Comparison of ENCODE assay signal across 8 mouse cellular contexts in genomic region chr7:141902791-141903190, GRCm38 (mm10). TPM values are rescaled to one million over a fixed set of nuclear protein-coding genes. Genes with fewer than 3 reads are reported as not detected.
DNase-seq lines count a peak whose midpoint lies in the region; ATAC-seq and TF ChIP-seq lines count a peak whose summit lies in the region.

No protein-coding gene starts in this region.

- H3K4me1 ChIP-seq in lung, postnatal 0 days (ENCODE audit: insufficient read depth, low read depth, low read length), result peaks cover 15% of the 10 kb centered on the region; the same call in 1 of the 2 replicates
- H3K4me1 ChIP-seq in hindbrain, embryonic 16.5 days (ENCODE audit: control insufficient read depth, insufficient read depth, low read depth, low read length), result peaks cover 27% of the 10 kb centered on the region
- peaks cover 23% of the 10 kb centered on the region for H3K4me1 ChIP-seq in midbrain, embryonic 14.5 days (ENCODE audit: control insufficient read depth, insufficient read depth, low read length)

- H3K9me3 ChIP-seq in lung, postnatal 0 days (ENCODE audit: low read length), result no peaks in the 10 kb centered on the region
- no peaks in the 10 kb centered on the region for H3K9me3 ChIP-seq in hindbrain, embryonic 16.5 days (ENCODE audit: control insufficient read depth, low read length)
- H3K9me3 ChIP-seq in midbrain, embryonic 14.5 days (ENCODE audit: control insufficient read depth, low read length), result no peaks in the 10 kb centered on the region

- no peak overlapping the region for H3K27ac ChIP-seq in lung, postnatal 0 days (ENCODE audit: low read length)
- peak overlapping the region; percentile 84 for H3K27ac ChIP-seq in hindbrain, embryonic 16.5 days (ENCODE audit: low read depth, low read length)
- H3K27ac ChIP-seq in midbrain, embryonic 14.5 days (replicated peaks; ENCODE audit: low read depth, low read length), result peak overlapping the region; percentile 79

- peak overlapping the region; percentile 72 for H3K4me3 ChIP-seq in lung, postnatal 0 days (ENCODE audit: low read depth, low read length)
- H3K4me3 ChIP-seq in hindbrain, embryonic 16.5 days (ENCODE audit: low read length), result peak overlapping the region; percentile 66
- peak overlapping the region; percentile 88 for H3K4me3 ChIP-seq in midbrain, embryonic 14.5 days (replicated peaks; ENCODE audit: low read depth, low read length)

- peak; percentile 6 for DNase-seq in adrenal gland, postnatal 10 days
- no peak for DNase-seq in adrenal gland, postnatal 25 days
- no peak for DNase-seq in lung, postnatal 0 days (ENCODE audit: low spot score)
- DNase-seq in lung, postnatal 14 days, result no peak
- no peak for DNase-seq in midbrain, embryonic 14.5 days
- DNase-seq in gastrocnemius, adult 18-20 months (ENCODE audit: low spot score), result no peak

- H3K4me2 ChIP-seq in lung, postnatal 0 days (replicated peaks; ENCODE audit: low read depth, low read length), result peak overlapping the region; percentile 74
- peak overlapping the region; percentile 68 for H3K4me2 ChIP-seq in hindbrain, embryonic 16.5 days (ENCODE audit: low read length)
- H3K4me2 ChIP-seq in midbrain, embryonic 14.5 days (ENCODE audit: low read length), result peak overlapping the region; percentile 65

- WGBS in lung, postnatal 0 days, result 65% methylated on average over 4 of the region's 4 CpGs
- WGBS in hindbrain, embryonic 16.5 days, result 66% methylated on average over 4 of the region's 4 CpGs
- 62% methylated on average over 4 of the region's 4 CpGs for WGBS in midbrain, embryonic 14.5 days

- H3K9ac ChIP-seq in lung, postnatal 0 days (replicated peaks; ENCODE audit: low read depth), result peak overlapping the region; percentile 58; the same call in 1 of the 2 replicates
- H3K9ac ChIP-seq in hindbrain, embryonic 16.5 days (ENCODE audit: low read depth, low read length), result peak overlapping the region; percentile 69
- peak overlapping the region; percentile 51 for H3K9ac ChIP-seq in midbrain, embryonic 14.5 days (replicated peaks; ENCODE audit: low read length)

- no peaks in the 10 kb centered on the region for H3K27me3 ChIP-seq in lung, postnatal 0 days (replicated peaks; ENCODE audit: insufficient read depth, low read length)
- H3K27me3 ChIP-seq in hindbrain, embryonic 16.5 days (replicated peaks; ENCODE audit: control insufficient read depth, insufficient read depth, low read length), result no peaks in the 10 kb centered on the region
- peaks cover 4% of the 10 kb centered on the region for H3K27me3 ChIP-seq in midbrain, embryonic 14.5 days (ENCODE audit: control insufficient read depth, insufficient read depth, low read length)

- ATAC-seq in lung, postnatal 0 days, result no peak
- no peak for ATAC-seq in hindbrain, embryonic 16.5 days
- ATAC-seq in midbrain, embryonic 14.5 days (ENCODE audit: low FRiP score, low TSS enrichment), result no peak
- ATAC-seq in activated CD4-positive, CD25-positive, alpha-beta regulatory T cell, adult 4 months, result no peak

- TF ChIP-seq CTCF in lung, postnatal 0 days (IDR thresholded peaks at IDR 0.05), result no peak

- no peak for TF ChIP-seq EP300 in lung, postnatal 0 days (IDR thresholded peaks at IDR 0.05)

- no peaks in the 10 kb centered on the region for H3K36me3 ChIP-seq in lung, postnatal 0 days (ENCODE audit: insufficient read depth, low read length)
- H3K36me3 ChIP-seq in hindbrain, embryonic 16.5 days (ENCODE audit: control insufficient read depth, insufficient read depth, low read length), result no peaks in the 10 kb centered on the region
- no peaks in the 10 kb centered on the region for H3K36me3 ChIP-seq in midbrain, embryonic 14.5 days (ENCODE audit: control insufficient read depth, insufficient read depth, low read length)

RNA-seq across cellular contexts. Expression of gene Tollip, which starts 15.5 kb away (rescaled TPM):
- 10 to 100 TPM; 43.0 to 49.4 TPM for total RNA-seq in adrenal gland, postnatal 10 days (2021)
- total RNA-seq in adrenal gland, postnatal 25 days (2021), result 50.6 and 53.8 TPM in 2 replicates
- 44.6 and 46.4 TPM in 2 replicates for polyA plus RNA-seq in lung, postnatal 0 days (2015; fragmentation: Nextera tagmentation; extraction: Ambion mirVana)
- 77.3 and 84.7 TPM in 2 replicates for polyA plus RNA-seq in hindbrain, embryonic 16.5 days (2015; fragmentation: Nextera tagmentation; extraction: Ambion mirVana)
- polyA plus RNA-seq in midbrain, embryonic 14.5 days (2014; fragmentation: Nextera tagmentation; extraction: Ambion mirVana), result 61.9 and 79.7 TPM in 2 replicates
- 10 to 100 TPM; 22.4 to 23.8 TPM for polyA plus RNA-seq in activated CD4-positive, CD25-positive, alpha-beta regulatory T cell, adult 4 months (2017; shearing (Covaris generic))
- total RNA-seq in gastrocnemius, adult 18-20 months (2021), result 10 to 100 TPM; 30.1 to 34.3 TPM

RNA-seq across cellular contexts. Expression of gene Brsk2, which starts 46.8 kb away (rescaled TPM):
- total RNA-seq in adrenal gland, postnatal 10 days (2021), result 1 to 10 TPM; 2.8 to 4.7 TPM
- 1.1 and 1.7 TPM in 2 replicates for total RNA-seq in adrenal gland, postnatal 25 days (2021)
- 0.39 and 0.88 TPM in 2 replicates for polyA plus RNA-seq in lung, postnatal 0 days (2015; fragmentation: Nextera tagmentation; extraction: Ambion mirVana)
- polyA plus RNA-seq in hindbrain, embryonic 16.5 days (2015; fragmentation: Nextera tagmentation; extraction: Ambion mirVana), result 19.6 and 20.7 TPM in 2 replicates
- polyA plus RNA-seq in midbrain, embryonic 14.5 days (2014; fragmentation: Nextera tagmentation; extraction: Ambion mirVana), result 23.9 and 33.5 TPM in 2 replicates
- under 1 TPM; 0.21 to 0.45 TPM for polyA plus RNA-seq in activated CD4-positive, CD25-positive, alpha-beta regulatory T cell, adult 4 months (2017; shearing (Covaris generic))
- total RNA-seq in gastrocnemius, adult 18-20 months (2021), result under 1 TPM; 0.09 to 0.19 TPM

Comparison
In these comparisons a context has a peak if more than half of its experiments do, and no peak if none do; other contexts are left out.
1. RNA of gene Brsk2, which starts 46.8 kb away (polyA plus RNA-seq): 23.9 to 33.5 TPM in midbrain, embryonic 14.5 days and 19.6 to 20.7 TPM in hindbrain, embryonic 16.5 days; 0.21 to 0.45 TPM in activated CD4-positive, CD25-positive, alpha-beta regulatory T cell, adult 4 months and 0.39 to 0.88 TPM in lung, postnatal 0 days; every median in the first group is over 10 times any median in the second.
2. Peak in every context shown above with its lines, with median percentiles within 50 percentile points of each other: H3K4me2 ChIP-seq, H3K4me3 ChIP-seq and H3K9ac ChIP-seq.